Mouse (Mus musculus): Measurements from ENCODE around the gene Cgn. TPM values are rescaled to one million over a fixed set of nuclear protein-coding genes. Genes with fewer than 3 reads are reported as not detected.
"Not testable (repeated sequence)": the region's sequence is repeated elsewhere in the genome, so short reads cannot be mapped to it uniquely, and the experiment has no call there.

Gene Cgn
- polyA plus RNA-seq, 2 experiments: 4.6 to 5.7 TPM

GRCm38 (mm10) chr3:94781356-94781755 is 4.9 kb downstream of the Cgn start:
- no peak overlapping the region for H3K27ac ChIP-seq

DNA sequence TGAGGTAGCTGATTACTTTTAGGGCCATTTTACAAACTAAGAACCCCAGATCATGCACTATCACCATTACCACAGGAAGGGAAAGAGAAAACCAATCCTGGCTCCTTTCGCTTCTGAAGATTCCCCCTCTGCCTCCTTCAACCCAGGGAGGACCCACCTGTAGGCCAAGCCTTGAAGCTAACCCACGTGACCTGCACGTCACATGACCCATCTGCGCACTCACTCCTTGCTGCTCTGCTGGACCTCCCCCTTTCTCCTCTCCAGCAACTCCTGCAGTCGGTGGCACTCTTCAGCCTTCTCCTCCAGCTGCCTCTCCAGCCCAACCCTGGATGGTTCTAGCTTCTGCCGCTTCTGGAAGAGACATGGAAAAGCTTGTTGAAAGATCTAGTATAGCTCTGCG is 10.4 kb downstream of the Cgn start:
- no peak overlapping the region for H3K27ac ChIP-seq
- ATAC-seq (ENCODE audit: insufficient read depth): no peak
- H3K9ac ChIP-seq (replicated peaks): no peak overlapping the region
- H3K4me2 ChIP-seq (ENCODE audit: low read depth): no peak overlapping the region
- 68% methylated on average over 7 of the region's 7 CpGs for WGBS (ENCODE audit: insufficient replicate concordance)
- H3K4me1 ChIP-seq (replicated peaks; ENCODE audit: control insufficient read depth in 2 of 2, insufficient read depth in 2 of 2, low read length in 1 of 2): no peaks in the 10 kb centered on the region
- H3K4me3 ChIP-seq (ENCODE audit: insufficient read depth in 1 of 2, low read depth in 2 of 2, low read length in 2 of 2): no peak overlapping the region
- DNase-seq (ENCODE audit: low read depth in 3 of 3, low spot score in 3 of 3): no peak
- H3K9me3 ChIP-seq (ENCODE audit: control insufficient read depth, low read length): no peaks in the 10 kb centered on the region
- TF ChIP-seq EP300 (IDR thresholded peaks at IDR 0.05; ENCODE audit: low read depth) (no peak), CTCF (IDR thresholded peaks at IDR 0.05; ENCODE audit: low read depth) (no peak)
- H3K27me3 ChIP-seq (ENCODE audit: control insufficient read depth, insufficient read depth, low read length): no peaks in the 10 kb centered on the region; the same call in 1 of the 2 replicates
- H3K36me3 ChIP-seq (replicated peaks; ENCODE audit: control insufficient read depth, insufficient read depth, low read depth): no peaks in the 10 kb centered on the region

More at GRCm38 (mm10) chr3:94781356-94781755, 4.9 kb downstream of the Cgn start:
- peaks cover 0 to 5% of the 10 kb centered on the region in 2 experiments; a peak in 2 of 4 replicates for H3K4me1 ChIP-seq (replicated peaks; ENCODE audit: control insufficient read depth in 2 of 2, insufficient read depth in 2 of 2, low read length in 1 of 2)
- no peaks in the 10 kb centered on the region for H3K36me3 ChIP-seq (replicated peaks; ENCODE audit: control insufficient read depth, insufficient read depth, low read depth)
- H3K27me3 ChIP-seq (ENCODE audit: control insufficient read depth, insufficient read depth, low read length): peaks cover 12% of the 10 kb centered on the region
- no peak overlapping the region for H3K4me3 ChIP-seq (ENCODE audit: insufficient read depth in 1 of 2, low read depth in 2 of 2, low read length in 2 of 2)
- TF ChIP-seq EP300 (IDR thresholded peaks at IDR 0.05; ENCODE audit: low read depth): no peak
- no peak for TF ChIP-seq CTCF (IDR thresholded peaks at IDR 0.05; ENCODE audit: low read depth)
- no peak for DNase-seq (ENCODE audit: low read depth in 3 of 3, low spot score in 3 of 3)
- H3K4me2 ChIP-seq (ENCODE audit: low read depth): no peak overlapping the region
- no peak overlapping the region for H3K9ac ChIP-seq (replicated peaks)
- 28% methylated on average over 3 of the region's 3 CpGs for WGBS (ENCODE audit: insufficient replicate concordance)
- H3K9me3 ChIP-seq (ENCODE audit: control insufficient read depth, low read length): no peaks in the 10 kb centered on the region
- no peak for ATAC-seq (ENCODE audit: insufficient read depth)

- H3K4me2 ChIP-seq (ENCODE audit: low read depth): no peak overlapping the region
- H3K27me3 ChIP-seq (ENCODE audit: control insufficient read depth, insufficient read depth, low read length): no peaks in the 10 kb centered on the region; the same call in 1 of the 2 replicates
- TF ChIP-seq EP300 (IDR thresholded peaks at IDR 0.05; ENCODE audit: low read depth): no peak
- TF ChIP-seq CTCF (IDR thresholded peaks at IDR 0.05; ENCODE audit: low read depth): no peak
- no peaks in the 10 kb centered on the region for H3K36me3 ChIP-seq (replicated peaks; ENCODE audit: control insufficient read depth, insufficient read depth, low read depth)
- H3K9me3 ChIP-seq (ENCODE audit: control insufficient read depth, low read length): no peaks in the 10 kb centered on the region
- WGBS (ENCODE audit: insufficient replicate concordance): 58% methylated on average over 11 of the region's 11 CpGs
- no peak for DNase-seq (ENCODE audit: low read depth in 3 of 3, low spot score in 3 of 3)
- no peak overlapping the region for H3K4me3 ChIP-seq (ENCODE audit: insufficient read depth in 1 of 2, low read depth in 2 of 2, low read length in 2 of 2)
- ATAC-seq (ENCODE audit: insufficient read depth): no peak
- no peak overlapping the region for H3K9ac ChIP-seq (replicated peaks)
- H3K4me1 ChIP-seq (replicated peaks; ENCODE audit: control insufficient read depth in 2 of 2, insufficient read depth in 2 of 2, low read length in 1 of 2): no peaks in the 10 kb centered on the region
- H3K27ac ChIP-seq: no peak overlapping the region
Observed at GRCm38 (mm10) chr3:94774039-94774438, 12.3 kb downstream of the Cgn start.

GRCm38 (mm10) chr3:94765456-94765855 is 20.8 kb downstream of the Cgn start:
- Histone ChIP-seq H3K4me2 (ENCODE audit: low read depth) (peak overlapping the region; percentile 34), H3K27ac (peak overlapping the region; percentile 9; the same call in 1 of the 2 replicates)
- 30% methylated on average over 8 of the region's 8 CpGs for WGBS (ENCODE audit: insufficient replicate concordance)

GRCm38 (mm10) chr3:94764545-94765292 is 21.6 kb downstream of the Cgn start:
- not testable (repeated sequence) for H3K27ac ChIP-seq; H3K27me3 ChIP-seq (ENCODE audit: control insufficient read depth, insufficient read depth, low read length); DNase-seq (ENCODE audit: low read depth in 3 of 3, low spot score in 3 of 3); H3K9me3 ChIP-seq (ENCODE audit: control insufficient read depth, low read length); H3K9ac ChIP-seq (replicated peaks); H3K36me3 ChIP-seq (replicated peaks; ENCODE audit: control insufficient read depth, insufficient read depth, low read depth); H3K4me3 ChIP-seq (ENCODE audit: insufficient read depth in 1 of 2, low read depth in 2 of 2, low read length in 2 of 2); H3K4me1 ChIP-seq (replicated peaks; ENCODE audit: control insufficient read depth in 2 of 2, insufficient read depth in 2 of 2, low read length in 1 of 2)
- peak; percentile 83 for ATAC-seq (ENCODE audit: insufficient read depth)
- 0 out of 2 replicates have a peak, but pooled peaks have one; percentile 19 for TF ChIP-seq CTCF (IDR thresholded peaks at IDR 0.05; ENCODE audit: low read depth)
- WGBS (ENCODE audit: insufficient replicate concordance): 24% methylated on average over 3 of the region's 5 CpGs
- peak overlapping the region; percentile 34 for H3K4me2 ChIP-seq (ENCODE audit: low read depth)

More at GRCm38 (mm10) chr3:94765456-94765855, 20.8 kb downstream of the Cgn start:
- not testable (repeated sequence) for H3K4me1 ChIP-seq (replicated peaks; ENCODE audit: control insufficient read depth in 2 of 2, insufficient read depth in 2 of 2, low read length in 1 of 2); H3K36me3 ChIP-seq (replicated peaks; ENCODE audit: control insufficient read depth, insufficient read depth, low read depth); H3K9me3 ChIP-seq (ENCODE audit: control insufficient read depth, low read length); DNase-seq (ENCODE audit: low read depth in 3 of 3, low spot score in 3 of 3); H3K27me3 ChIP-seq (ENCODE audit: control insufficient read depth, insufficient read depth, low read length)
- Histone ChIP-seq H3K9ac (replicated peaks) (peak overlapping the region; percentile 16; the same call in 1 of the 2 replicates), H3K4me3 (ENCODE audit: insufficient read depth in 1 of 2, low read depth in 2 of 2, low read length in 2 of 2) (0 out of 4 replicates have a peak overlapping the region, but pooled peaks of 1 of the 2 experiments have one; percentile 24)
- ATAC-seq (ENCODE audit: insufficient read depth): peak; percentile 91

GRCm38 (mm10) chr3:94758427-94758826 is 27.9 kb downstream of the Cgn start:
- not testable (repeated sequence) for H3K4me3 ChIP-seq (ENCODE audit: insufficient read depth in 1 of 2, low read depth in 2 of 2, low read length in 2 of 2); H3K4me1 ChIP-seq (replicated peaks; ENCODE audit: control insufficient read depth in 2 of 2, insufficient read depth in 2 of 2, low read length in 1 of 2); DNase-seq (ENCODE audit: low read depth in 3 of 3, low spot score in 3 of 3); H3K27ac ChIP-seq; H3K27me3 ChIP-seq (ENCODE audit: control insufficient read depth, insufficient read depth, low read length); H3K36me3 ChIP-seq (replicated peaks; ENCODE audit: control insufficient read depth, insufficient read depth, low read depth); H3K9me3 ChIP-seq (ENCODE audit: control insufficient read depth, low read length); H3K9ac ChIP-seq (replicated peaks)
- H3K4me2 ChIP-seq (ENCODE audit: low read depth): peak overlapping the region; percentile 26; the same call in 1 of the 2 replicates
- WGBS (ENCODE audit: insufficient replicate concordance): 12% methylated on average over 4 of the region's 9 CpGs
- ATAC-seq (ENCODE audit: insufficient read depth): peak; percentile 78

- 0% methylated on average over 19 of the region's 31 CpGs for WGBS (ENCODE audit: insufficient replicate concordance)
- H3K27me3 ChIP-seq (ENCODE audit: control insufficient read depth, insufficient read depth, low read length): not testable (repeated sequence)
Observed at GRCm38 (mm10) chr3:94758056-94758409, 28.3 kb downstream of the Cgn start.

More at GRCm38 (mm10) chr3:94758056-94758409, 28.3 kb downstream of the Cgn start:
- H3K4me1 ChIP-seq (replicated peaks; ENCODE audit: control insufficient read depth in 2 of 2, insufficient read depth in 2 of 2, low read length in 1 of 2); H3K4me3 ChIP-seq (ENCODE audit: insufficient read depth in 1 of 2, low read depth in 2 of 2, low read length in 2 of 2); H3K27ac ChIP-seq; H3K9ac ChIP-seq (replicated peaks); DNase-seq (ENCODE audit: low read depth in 3 of 3, low spot score in 3 of 3); H3K9me3 ChIP-seq (ENCODE audit: control insufficient read depth, low read length); H3K36me3 ChIP-seq (replicated peaks; ENCODE audit: control insufficient read depth, insufficient read depth, low read depth): not testable (repeated sequence)
- peak; percentile 95 for ATAC-seq (ENCODE audit: insufficient read depth)
- peak overlapping the region; percentile 47 for H3K4me2 ChIP-seq (ENCODE audit: low read depth)
